Mouse (Mus musculus): ENCODE data around the gene Cadm1. TPM values are rescaled to one million over a fixed set of nuclear protein-coding genes. Genes with fewer than 3 reads are reported as not detected.

The Cadm1 gene
- polyA plus RNA-seq, 1 experiment from 2014 or later = 96.0 TPM

GRCm38 (mm10) chr9:47778438-47778837 is 248.5 kb downstream of the Cadm1 start:
- Histone ChIP-seq H3K27me3 (ENCODE audit: control insufficient read depth, insufficient read depth, low read depth, low read length) (no peaks in the 10 kb centered on the region), H3K9ac (ENCODE audit: low read length) (no peak overlapping the region), H3K4me1 (replicated peaks; ENCODE audit: control insufficient read depth, insufficient read depth, low read length) (peaks cover 6% of the 10 kb centered on the region), H3K4me3 (ENCODE audit: low read length) (no peak overlapping the region), H3K9me3 (ENCODE audit: control insufficient read depth, low read length) (no peaks in the 10 kb centered on the region), H3K36me3 (ENCODE audit: control insufficient read depth, insufficient read depth, low read length) (no peaks in the 10 kb centered on the region), H3K27ac (ENCODE audit: low read length) (peak overlapping the region; percentile 43; the same call in 1 of the 2 replicates), H3K4me2 (ENCODE audit: low read depth, low read length) (no peak overlapping the region)
- peak; percentile 94 for ATAC-seq (ENCODE audit: low read depth)
- 34% methylated on average over 11 of the region's 11 CpGs for WGBS

DNA sequence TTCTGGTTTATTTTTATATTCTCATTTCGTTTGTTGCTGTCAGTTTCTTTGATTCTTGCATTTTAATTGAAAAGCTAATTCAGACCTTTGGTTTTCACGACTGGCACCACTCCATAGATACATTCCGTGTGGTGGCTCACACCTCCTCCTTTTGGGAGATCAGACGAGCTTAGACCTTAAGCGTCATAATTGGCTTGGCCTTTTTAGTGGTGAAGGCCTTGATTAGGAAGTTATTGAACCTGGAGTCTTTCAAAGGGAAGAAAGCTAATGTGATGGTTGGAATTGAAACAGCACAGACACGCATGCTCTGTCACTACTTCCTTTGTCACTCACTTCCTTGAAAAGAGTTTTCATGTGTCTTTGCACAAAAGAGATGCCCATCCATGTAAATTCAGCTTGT is 249.3 kb downstream of the Cadm1 start:
- no peak overlapping the region for H3K4me3 ChIP-seq (ENCODE audit: low read length)
- no peak overlapping the region for H3K27ac ChIP-seq (ENCODE audit: low read length)
- H3K9ac ChIP-seq (ENCODE audit: low read length) = no peak overlapping the region
- no peaks in the 10 kb centered on the region for H3K9me3 ChIP-seq (ENCODE audit: control insufficient read depth, low read length)
- no peaks in the 10 kb centered on the region for H3K27me3 ChIP-seq (ENCODE audit: control insufficient read depth, insufficient read depth, low read depth, low read length)
- peaks cover 6% of the 10 kb centered on the region for H3K4me1 ChIP-seq (replicated peaks; ENCODE audit: control insufficient read depth, insufficient read depth, low read length)
- no peaks in the 10 kb centered on the region for H3K36me3 ChIP-seq (ENCODE audit: control insufficient read depth, insufficient read depth, low read length)
- 70% methylated on average over 6 of the region's 6 CpGs for WGBS
- no peak for ATAC-seq (ENCODE audit: low read depth)
- H3K4me2 ChIP-seq (ENCODE audit: low read depth, low read length) = no peak overlapping the region

DNA sequence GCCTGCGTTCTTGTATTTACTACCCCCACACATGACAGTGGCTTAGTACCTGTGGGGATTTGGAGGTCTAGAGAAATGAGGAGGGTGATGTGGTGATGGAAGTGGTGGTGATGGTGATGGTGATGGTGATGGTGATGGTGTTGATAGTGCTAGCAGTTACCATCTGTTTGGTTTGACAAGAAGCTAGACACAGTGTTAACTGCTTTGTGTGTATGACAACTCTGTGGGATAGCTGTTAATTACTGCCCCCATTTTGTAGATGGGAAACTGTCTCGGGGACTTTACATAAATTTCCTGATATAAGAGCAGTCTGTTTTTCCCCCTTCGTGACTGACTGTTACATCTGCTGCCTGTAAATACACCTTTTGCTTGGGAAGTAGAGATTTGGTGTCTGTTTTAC is 256.7 kb downstream of the Cadm1 start:
- WGBS = 58% methylated on average over 3 of the region's 3 CpGs
- no peak for ATAC-seq (ENCODE audit: low read depth)

DNA sequence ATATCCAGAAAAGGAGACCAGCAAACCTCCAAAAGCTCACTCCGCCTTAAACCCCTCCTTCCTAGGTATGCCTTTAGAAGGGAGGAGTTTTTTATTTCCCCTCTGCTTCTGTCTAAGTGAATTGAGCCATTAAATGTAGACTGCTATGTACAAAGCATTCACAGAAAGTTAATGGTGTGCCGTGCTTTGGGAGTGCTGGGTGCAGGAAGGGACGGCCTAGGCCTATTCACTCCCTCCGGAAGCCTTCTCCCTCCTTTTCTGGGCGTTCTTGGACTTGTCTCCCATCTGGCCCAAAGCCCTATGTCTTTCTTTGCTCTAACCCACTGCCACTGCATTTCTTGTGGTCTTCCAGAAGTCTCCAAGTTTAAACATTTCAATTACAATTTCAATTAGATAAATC is 268.5 kb downstream of the Cadm1 start:
- Histone ChIP-seq H3K4me2 (ENCODE audit: low read depth, low read length) (no peak overlapping the region), H3K4me1 (replicated peaks; ENCODE audit: control insufficient read depth, insufficient read depth, low read length) (no peaks in the 10 kb centered on the region), H3K27me3 (ENCODE audit: control insufficient read depth, insufficient read depth, low read depth, low read length) (no peaks in the 10 kb centered on the region), H3K4me3 (ENCODE audit: low read length) (no peak overlapping the region), H3K9ac (ENCODE audit: low read length) (no peak overlapping the region), H3K27ac (ENCODE audit: low read length) (no peak overlapping the region), H3K9me3 (ENCODE audit: control insufficient read depth, low read length) (no peaks in the 10 kb centered on the region), H3K36me3 (ENCODE audit: control insufficient read depth, insufficient read depth, low read length) (no peaks in the 10 kb centered on the region; the same call in 1 of the 2 replicates)
- ATAC-seq (ENCODE audit: low read depth) = no peak
- WGBS = 81% methylated on average over 5 of the region's 5 CpGs

More for the DNA sequence above, 256.7 kb downstream of the Cadm1 start:
- Histone ChIP-seq H3K9ac (ENCODE audit: low read length) (no peak overlapping the region), H3K4me1 (replicated peaks; ENCODE audit: control insufficient read depth, insufficient read depth, low read length) (no peaks in the 10 kb centered on the region), H3K27ac (ENCODE audit: low read length) (no peak overlapping the region), H3K4me3 (ENCODE audit: low read length) (no peak overlapping the region), H3K27me3 (ENCODE audit: control insufficient read depth, insufficient read depth, low read depth, low read length) (no peaks in the 10 kb centered on the region), H3K9me3 (ENCODE audit: control insufficient read depth, low read length) (no peaks in the 10 kb centered on the region), H3K36me3 (ENCODE audit: control insufficient read depth, insufficient read depth, low read length) (no peaks in the 10 kb centered on the region), H3K4me2 (ENCODE audit: low read depth, low read length) (no peak overlapping the region)

DNA sequence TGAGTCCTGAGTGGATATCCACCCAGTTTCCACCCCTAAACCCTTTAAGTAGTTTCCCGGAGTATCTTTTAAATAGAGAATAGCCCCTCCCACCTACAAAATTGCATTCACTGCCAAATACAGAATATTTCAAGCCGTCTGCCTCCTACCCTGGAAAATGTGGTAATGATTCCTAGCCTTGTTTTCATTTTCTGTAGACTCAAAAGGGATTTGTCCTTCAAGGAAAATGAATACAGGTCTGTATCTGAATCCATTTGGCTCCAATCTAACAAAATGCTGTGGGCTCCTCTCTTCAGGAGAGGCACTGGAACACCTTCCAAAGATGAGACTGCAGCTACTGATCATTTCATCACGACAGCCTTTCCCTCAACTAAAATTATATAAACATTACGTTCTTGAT is 271.3 kb downstream of the Cadm1 start:
- Histone ChIP-seq H3K4me3 (ENCODE audit: low read length) (no peak overlapping the region), H3K27me3 (ENCODE audit: control insufficient read depth, insufficient read depth, low read depth, low read length) (no peaks in the 10 kb centered on the region), H3K4me2 (ENCODE audit: low read depth, low read length) (no peak overlapping the region), H3K36me3 (ENCODE audit: control insufficient read depth, insufficient read depth, low read length) (no peaks in the 10 kb centered on the region; the same call in 1 of the 2 replicates), H3K4me1 (replicated peaks; ENCODE audit: control insufficient read depth, insufficient read depth, low read length) (no peaks in the 10 kb centered on the region), H3K9me3 (ENCODE audit: control insufficient read depth, low read length) (no peaks in the 10 kb centered on the region), H3K27ac (ENCODE audit: low read length) (no peak overlapping the region), H3K9ac (ENCODE audit: low read length) (no peak overlapping the region)
- ATAC-seq (ENCODE audit: low read depth) = no peak
- WGBS = 57% methylated on average over 4 of the region's 4 CpGs

DNA sequence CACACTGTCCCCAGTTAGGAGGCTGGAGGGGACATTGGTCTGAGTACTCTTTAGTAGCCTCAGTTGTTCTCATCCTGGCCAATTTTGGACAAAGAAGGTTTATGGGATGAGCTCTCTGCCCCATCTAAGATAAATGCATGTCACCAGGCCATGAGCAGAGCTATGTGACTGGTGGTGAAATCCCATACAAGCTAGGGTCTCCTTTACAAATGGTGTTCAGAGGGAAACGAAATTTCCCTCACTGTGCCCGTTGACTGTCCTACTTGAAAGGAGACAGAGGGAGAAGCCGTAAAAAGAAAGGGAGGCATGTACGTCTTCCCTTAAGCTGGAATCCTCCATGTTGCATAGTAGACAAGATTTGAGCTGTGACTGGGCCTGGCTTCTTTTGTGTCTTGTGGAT is 272.6 kb downstream of the Cadm1 start:
- ATAC-seq (ENCODE audit: low read depth) = no peak
- Histone ChIP-seq H3K4me1 (replicated peaks; ENCODE audit: control insufficient read depth, insufficient read depth, low read length) (no peaks in the 10 kb centered on the region), H3K9ac (ENCODE audit: low read length) (no peak overlapping the region), H3K4me2 (ENCODE audit: low read depth, low read length) (no peak overlapping the region), H3K27me3 (ENCODE audit: control insufficient read depth, insufficient read depth, low read depth, low read length) (no peaks in the 10 kb centered on the region), H3K36me3 (ENCODE audit: control insufficient read depth, insufficient read depth, low read length) (no peaks in the 10 kb centered on the region; the same call in 1 of the 2 replicates), H3K4me3 (ENCODE audit: low read length) (no peak overlapping the region), H3K27ac (ENCODE audit: low read length) (no peak overlapping the region), H3K9me3 (ENCODE audit: control insufficient read depth, low read length) (no peaks in the 10 kb centered on the region)
- WGBS = 88% methylated on average over 4 of the region's 4 CpGs

DNA sequence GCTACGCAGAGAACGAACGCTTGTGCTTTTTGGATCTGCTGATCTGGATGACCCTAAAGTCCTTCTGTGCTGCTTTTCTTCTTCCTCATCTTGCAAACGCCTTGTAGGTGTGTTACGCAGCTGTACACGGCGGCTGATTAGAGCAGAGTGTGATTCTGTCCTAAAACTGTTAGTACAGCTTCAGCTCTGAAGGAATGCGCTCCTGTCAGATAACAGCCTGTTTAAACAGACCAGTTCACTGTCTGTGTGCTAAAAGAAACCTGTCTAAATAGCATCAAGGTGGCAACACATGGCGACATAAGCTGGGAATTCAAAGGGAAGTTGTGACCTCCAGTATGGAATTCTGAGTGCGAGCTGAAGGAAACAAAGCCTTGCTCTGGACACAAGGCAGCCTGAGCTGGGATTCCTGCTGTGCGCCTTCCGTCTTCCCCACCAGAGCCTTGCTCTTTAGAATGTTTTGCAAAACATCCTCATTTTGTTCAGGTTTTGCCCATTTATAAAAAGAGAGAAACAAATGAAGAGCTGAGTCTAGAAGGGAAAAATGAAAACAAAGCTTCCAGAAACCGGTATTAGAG is 273.6 kb downstream of the Cadm1 start:
- Histone ChIP-seq H3K4me3 (ENCODE audit: low read length) (no peak overlapping the region), H3K27ac (ENCODE audit: low read length) (no peak overlapping the region), H3K27me3 (ENCODE audit: control insufficient read depth, insufficient read depth, low read depth, low read length) (no peaks in the 10 kb centered on the region), H3K4me2 (ENCODE audit: low read depth, low read length) (no peak overlapping the region), H3K9ac (ENCODE audit: low read length) (no peak overlapping the region), H3K9me3 (ENCODE audit: control insufficient read depth, low read length) (no peaks in the 10 kb centered on the region), H3K36me3 (ENCODE audit: control insufficient read depth, insufficient read depth, low read length) (no peaks in the 10 kb centered on the region; the same call in 1 of the 2 replicates), H3K4me1 (replicated peaks; ENCODE audit: control insufficient read depth, insufficient read depth, low read length) (no peaks in the 10 kb centered on the region)
- 46% methylated on average over 13 of the region's 13 CpGs for WGBS
- no peak for ATAC-seq (ENCODE audit: low read depth)

DNA sequence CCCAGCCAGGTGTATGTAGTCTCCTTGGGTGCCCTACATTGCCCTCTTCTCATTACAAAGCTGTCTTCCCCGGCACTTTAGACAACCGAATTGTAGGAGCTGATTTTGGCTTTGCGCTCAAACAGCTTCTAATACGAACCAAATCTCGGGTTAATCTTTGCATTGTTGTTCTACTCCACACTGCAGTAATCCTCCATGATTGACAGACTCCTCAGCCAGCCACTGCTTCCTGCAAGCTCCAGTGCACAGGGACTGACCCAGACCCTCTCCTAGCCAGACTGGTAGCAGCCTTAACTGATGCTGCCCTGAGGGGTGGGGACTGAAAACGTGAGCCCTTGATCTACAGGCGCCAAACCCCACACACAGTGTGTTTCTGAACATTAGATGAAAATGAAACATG is 275.7 kb downstream of the Cadm1 start:
- no peak for ATAC-seq (ENCODE audit: low read depth)
- no peak overlapping the region for H3K4me2 ChIP-seq (ENCODE audit: low read depth, low read length)
- H3K9ac ChIP-seq (ENCODE audit: low read length) = no peak overlapping the region
- H3K27me3 ChIP-seq (ENCODE audit: control insufficient read depth, insufficient read depth, low read depth, low read length) = no peaks in the 10 kb centered on the region
- H3K4me3 ChIP-seq (ENCODE audit: low read length) = no peak overlapping the region
- WGBS = 83% methylated on average over 7 of the region's 7 CpGs
- no peaks in the 10 kb centered on the region for H3K36me3 ChIP-seq (ENCODE audit: control insufficient read depth, insufficient read depth, low read length)
- H3K27ac ChIP-seq (ENCODE audit: low read length) = no peak overlapping the region
- H3K9me3 ChIP-seq (ENCODE audit: control insufficient read depth, low read length) = no peaks in the 10 kb centered on the region
- no peaks in the 10 kb centered on the region for H3K4me1 ChIP-seq (replicated peaks; ENCODE audit: control insufficient read depth, insufficient read depth, low read length)

DNA sequence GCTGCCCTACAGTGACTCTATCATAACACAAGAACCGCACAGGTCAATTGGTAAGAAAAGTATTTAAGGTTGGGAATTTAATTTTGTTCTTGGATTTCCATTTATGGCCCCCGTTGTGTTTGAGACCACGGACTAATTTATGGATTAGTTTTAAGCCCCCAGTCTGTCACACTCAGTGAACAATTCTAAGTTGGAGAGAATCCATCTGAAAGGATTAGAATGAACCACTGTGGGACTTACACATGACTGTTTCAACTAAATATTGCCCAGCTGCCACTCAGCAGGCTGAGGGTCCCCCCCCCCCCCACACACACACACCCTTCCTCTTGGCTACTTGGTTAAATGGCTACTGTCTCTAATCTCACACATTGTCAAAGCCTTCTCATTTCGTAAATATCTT is 295.7 kb downstream of the Cadm1 start:
- no peaks in the 10 kb centered on the region for H3K27me3 ChIP-seq (ENCODE audit: control insufficient read depth, insufficient read depth, low read depth, low read length)
- no peak overlapping the region for H3K27ac ChIP-seq (ENCODE audit: low read length)
- H3K9me3 ChIP-seq (ENCODE audit: control insufficient read depth, low read length) = no peaks in the 10 kb centered on the region
- WGBS = 80% methylated on average over 4 of the region's 4 CpGs
- ATAC-seq (ENCODE audit: low read depth) = no peak
- no peak overlapping the region for H3K4me3 ChIP-seq (ENCODE audit: low read length)
- H3K4me2 ChIP-seq (ENCODE audit: low read depth, low read length) = no peak overlapping the region
- H3K9ac ChIP-seq (ENCODE audit: low read length) = no peak overlapping the region
- peaks cover 15% of the 10 kb centered on the region for H3K4me1 ChIP-seq (replicated peaks; ENCODE audit: control insufficient read depth, insufficient read depth, low read length)
- H3K36me3 ChIP-seq (ENCODE audit: control insufficient read depth, insufficient read depth, low read length) = no peaks in the 10 kb centered on the region

DNA sequence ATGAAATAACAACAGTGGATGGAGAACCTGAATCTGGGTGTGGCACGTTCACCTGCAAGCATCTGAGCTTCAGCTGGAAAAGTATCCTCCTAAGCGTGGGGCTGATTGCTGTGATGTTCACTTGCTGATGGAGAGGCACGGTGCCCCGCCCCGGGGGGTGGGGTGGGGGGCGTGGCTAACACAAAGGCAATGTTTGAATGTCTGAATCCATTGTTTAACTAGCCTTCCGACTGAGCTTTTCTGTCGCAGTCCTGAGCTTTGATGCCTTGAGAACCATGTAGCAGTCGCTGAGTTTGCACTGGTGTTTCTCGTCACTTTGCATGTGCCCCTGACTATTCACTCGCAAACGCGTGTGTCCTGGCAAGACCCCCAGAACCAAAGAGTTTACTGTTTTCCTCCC is 298.8 kb downstream of the Cadm1 start:
- H3K9me3 ChIP-seq (ENCODE audit: control insufficient read depth, low read length) = no peaks in the 10 kb centered on the region
- H3K4me3 ChIP-seq (ENCODE audit: low read length) = peak overlapping the region; percentile 28
- H3K36me3 ChIP-seq (ENCODE audit: control insufficient read depth, insufficient read depth, low read length) = no peaks in the 10 kb centered on the region
- H3K9ac ChIP-seq (ENCODE audit: low read length) = peak overlapping the region; percentile 40; the same call in 1 of the 2 replicates
- H3K27me3 ChIP-seq (ENCODE audit: control insufficient read depth, insufficient read depth, low read depth, low read length) = no peaks in the 10 kb centered on the region
- ATAC-seq (ENCODE audit: low read depth) = peak; percentile 54
- peaks cover 20% of the 10 kb centered on the region for H3K4me1 ChIP-seq (replicated peaks; ENCODE audit: control insufficient read depth, insufficient read depth, low read length)
- peak overlapping the region; percentile 52 for H3K4me2 ChIP-seq (ENCODE audit: low read depth, low read length)
- 3% methylated on average over 13 of the region's 13 CpGs for WGBS
- H3K27ac ChIP-seq (ENCODE audit: low read length) = no peak overlapping the region

Data from lung, embryonic 16.5 days (tissue).